Mouse (Mus musculus) MEL (cell line): ENCODE measurements around the gene Tbc1d23. TPM values are rescaled to one million over a fixed set of nuclear protein-coding genes. Genes with fewer than 3 reads are reported as not detected.
A peak's percentile ranks its signal among the peaks of the same experiment; 100 is the strongest.

Experiments used
- DNase-seq: peaks from one replicate; pipeline ENCODE4 v3.0.0; 2011; ENCODE audit warnings: low read depth, low spot score
- H3K27ac ChIP-seq: 2 replicates; pipeline ENCODE4 v1.5.1; 2012; ENCODE audit warnings: low read depth, mild to moderate bottlenecking, control low read depth, low read length, moderate library complexity; ENCODE audit not compliant: control insufficient read depth
- H3K27me3 ChIP-seq, 2 experiments: fragments of 150-350 bp in 1 of 2; sonication (generic) in 1 of 2; 2 replicates each; pipeline ENCODE4 v1.6.1; 2012; ENCODE audit warnings: low read length in 2 of 2, mild to moderate bottlenecking in 2 of 2, improper control_type of control experiment in 1 of 2, moderate library complexity in 1 of 2; ENCODE audit not compliant: insufficient read depth in 2 of 2, control insufficient read depth in 1 of 2
- H3K36me3 ChIP-seq, 2 experiments: 2 replicates each; pipeline ENCODE4 v1.6.1; 2012 to 2014; ENCODE audit warnings: low read length in 2 of 2, improper control_type of control experiment in 1 of 2, inconsistent platforms in 1 of 2, mild to moderate bottlenecking in 1 of 2; ENCODE audit not compliant: insufficient read depth in 2 of 2, control insufficient read depth in 1 of 2
- H3K4me1 ChIP-seq, 2 experiments: fragments of 150-350 bp in 1 of 2; sonication (generic) in 1 of 2; 2 replicates each; pipeline ENCODE4 v1.6.1; 2012; ENCODE audit warnings: low read length in 2 of 2, improper control_type of control experiment in 1 of 2, mild to moderate bottlenecking in 1 of 2; ENCODE audit not compliant: insufficient read depth in 2 of 2, control insufficient read depth in 1 of 2
- H3K4me3 ChIP-seq, 2 experiments: fragments of 150-350 bp in 1 of 2; sonication (generic) in 1 of 2; 2 replicates each; pipeline ENCODE4 v1.5.1; 2012; ENCODE audit warnings: low read depth in 2 of 2, low read length in 2 of 2, mild to moderate bottlenecking in 2 of 2, moderate library complexity in 2 of 2, control low read depth in 1 of 2, improper control_type of control experiment in 1 of 2; ENCODE audit not compliant: control insufficient read depth in 1 of 2, insufficient read depth in 1 of 2
- H3K79me2 ChIP-seq: 2 replicates; pipeline ENCODE4 v1.6.1; 2012; ENCODE audit warnings: mild to moderate bottlenecking, low read length, moderate library complexity; ENCODE audit not compliant: control insufficient read depth, poor library complexity, insufficient read depth
- H3K9ac ChIP-seq: 2 replicates; pipeline ENCODE4 v1.6.1; 2012; ENCODE audit warnings: low read depth, mild to moderate bottlenecking, control low read depth, low read length, moderate library complexity; ENCODE audit not compliant: control insufficient read depth, poor library complexity, severe bottlenecking
- H3K9me3 ChIP-seq: fragments of 150-350 bp; sonication (generic); replicated peaks from 2 replicates; pipeline ENCODE4 v1.6.1; 2012; ENCODE audit warnings: mild to moderate bottlenecking, low read length, improper control_type of control experiment, moderate library complexity; ENCODE audit not compliant: insufficient read depth
- BHLHE40 ChIP-seq: IDR thresholded peaks from 2 replicates; pipeline ENCODE4 v1.6.1; 2012; ENCODE audit warnings: low read depth, mild to moderate bottlenecking, inconsistent platforms, low read length, improper control_type of control experiment, borderline replicate concordance
- CHD1 ChIP-seq: IDR thresholded peaks from 2 replicates; pipeline ENCODE4 v1.6.1; 2012; ENCODE audit warnings: low read depth, mild to moderate bottlenecking, inconsistent platforms, low read length, improper control_type of control experiment
- CTCF ChIP-seq, 3 experiments: IDR thresholded peaks in 2 of 3; conservative IDR thresholded peaks in 1 of 3; 2 replicates each; pipeline ENCODE4 v1.5.1; 2011 to 2012; ENCODE audit warnings: low read length in 3 of 3, low read depth in 2 of 3, mild to moderate bottlenecking in 2 of 3, improper control_type of control experiment in 1 of 3, inconsistent platforms in 1 of 3, mixed read lengths in 1 of 3, moderate library complexity in 1 of 3; ENCODE audit not compliant: control insufficient read depth in 1 of 3, insufficient read depth in 1 of 3, poor library complexity in 1 of 3, severe bottlenecking in 1 of 3
- ELF1 ChIP-seq: IDR thresholded peaks from 2 replicates; pipeline ENCODE4 v1.6.1; 2014; ENCODE audit warnings: low read depth, mild to moderate bottlenecking, inconsistent platforms, low read length, improper control_type of control experiment, moderate library complexity
- JUND ChIP-seq: IDR thresholded peaks from 2 replicates; pipeline ENCODE4 v1.6.1; 2011; ENCODE audit warnings: low read depth, mild to moderate bottlenecking, improper control_type of control experiment, low read length
- KAT2A ChIP-seq: conservative IDR thresholded peaks from 2 replicates; pipeline ENCODE4 v1.6.1; 2012; ENCODE audit warnings: low read depth, low read length, improper control_type of control experiment, inconsistent platforms
- MAFK ChIP-seq: IDR thresholded peaks from 2 replicates; pipeline ENCODE4 v1.6.1; 2011; ENCODE audit warnings: low read depth, mild to moderate bottlenecking, low read length, improper control_type of control experiment, borderline replicate concordance
- MAX ChIP-seq: IDR thresholded peaks from 2 replicates; pipeline ENCODE4 v1.6.1; 2011; ENCODE audit warnings: low read length, improper control_type of control experiment
- MYB ChIP-seq: IDR thresholded peaks from 2 replicates; pipeline ENCODE4 v1.6.1; 2011; ENCODE audit warnings: mild to moderate bottlenecking, low read depth, low read length, improper control_type of control experiment
- NELFE ChIP-seq: IDR thresholded peaks from 2 replicates; pipeline ENCODE4 v1.6.1; 2011; ENCODE audit warnings: low read depth, low read length, improper control_type of control experiment
- POLR2A ChIP-seq, 2 experiments: IDR thresholded peaks; 2 replicates each; pipeline ENCODE4 v1.6.1; 2011 to 2012; ENCODE audit warnings: low read length in 2 of 2, mild to moderate bottlenecking in 2 of 2, control low read depth in 1 of 2, improper control_type of control experiment in 1 of 2, low read depth in 1 of 2, moderate library complexity in 1 of 2; ENCODE audit not compliant: control insufficient read depth in 1 of 2, insufficient read depth in 1 of 2, poor library complexity in 1 of 2
- POLR2AphosphoS5 ChIP-seq: IDR thresholded peaks from 2 replicates; pipeline ENCODE4 v1.6.1; 2012; ENCODE audit warnings: low read depth, borderline replicate concordance, mild to moderate bottlenecking, inconsistent platforms, low read length, moderate library complexity, mixed read lengths
- RAD21 ChIP-seq: IDR thresholded peaks from 2 replicates; pipeline ENCODE4 v1.6.1; 2011; ENCODE audit warnings: mild to moderate bottlenecking, low read depth, low read length, improper control_type of control experiment
- SMC3 ChIP-seq: IDR thresholded peaks from 2 replicates; pipeline ENCODE4 v1.6.1; 2011; ENCODE audit warnings: low read depth, low read length, improper control_type of control experiment
- TAL1 ChIP-seq: IDR thresholded peaks from 2 replicates; pipeline ENCODE4 v1.6.1; 2012; ENCODE audit warnings: mild to moderate bottlenecking, inconsistent platforms, low read length, moderate library complexity, mixed read lengths
- UBTF ChIP-seq: IDR thresholded peaks from 2 replicates; pipeline ENCODE4 v1.6.1; 2012; ENCODE audit warnings: low read depth, mild to moderate bottlenecking, inconsistent platforms, low read length, improper control_type of control experiment, moderate library complexity, borderline replicate concordance; ENCODE audit not compliant: insufficient read depth
- USF1 ChIP-seq: IDR thresholded peaks from 2 replicates; pipeline ENCODE4 v1.6.1; 2014; ENCODE audit warnings: low read depth, mild to moderate bottlenecking, inconsistent platforms, low read length, improper control_type of control experiment, moderate library complexity
- USF2 ChIP-seq, 2 experiments: IDR thresholded peaks; 2 replicates each; pipeline ENCODE4 v1.6.1; 2011 to 2012; ENCODE audit warnings: improper control_type of control experiment in 2 of 2, low read length in 2 of 2, borderline replicate concordance in 1 of 2, inconsistent platforms in 1 of 2, low read depth in 1 of 2, mild to moderate bottlenecking in 1 of 2; ENCODE audit not compliant: insufficient read depth in 1 of 2
- ZMIZ1 ChIP-seq: IDR thresholded peaks from 2 replicates; pipeline ENCODE4 v1.6.1; 2012; ENCODE audit warnings: low read depth, mild to moderate bottlenecking, inconsistent platforms, low read length, improper control_type of control experiment, moderate library complexity
- ZNF384 ChIP-seq: IDR thresholded peaks from 2 replicates; pipeline ENCODE4 v1.6.1; 2012; ENCODE audit warnings: low read depth, mild to moderate bottlenecking, inconsistent platforms, low read length, improper control_type of control experiment
- polyA plus RNA-seq, 2 experiments: library from polyadenylated mRNA; stranded (reverse) in 1 of 2; unstranded in 1 of 2; fragments of >175 nt in 1 of 2; fragments of >200 nt in 1 of 2; gene quantifications; 2 replicates each; pipeline versions ENCODE4 v1.2.1 to v1.2.4; 2012; ENCODE audit warnings: low replicate concordance in 2 of 2, low read depth in 1 of 2; ENCODE audit not compliant: insufficient read length in 2 of 2, insufficient read depth in 1 of 2, missing spikeins in 1 of 2
- total RNA-seq: library from RNA; depleted of rRNA; stranded (reverse); fragments of 300-350 nt; gene quantifications from 2 replicates; pipeline ENCODE4 v1.2.3, GENCODE M21; 2012

Tbc1d23 gene
- total and polyA plus RNA-seq, 3 experiments: 16.9 to 18.1 TPM; not detected in 1

DNA sequence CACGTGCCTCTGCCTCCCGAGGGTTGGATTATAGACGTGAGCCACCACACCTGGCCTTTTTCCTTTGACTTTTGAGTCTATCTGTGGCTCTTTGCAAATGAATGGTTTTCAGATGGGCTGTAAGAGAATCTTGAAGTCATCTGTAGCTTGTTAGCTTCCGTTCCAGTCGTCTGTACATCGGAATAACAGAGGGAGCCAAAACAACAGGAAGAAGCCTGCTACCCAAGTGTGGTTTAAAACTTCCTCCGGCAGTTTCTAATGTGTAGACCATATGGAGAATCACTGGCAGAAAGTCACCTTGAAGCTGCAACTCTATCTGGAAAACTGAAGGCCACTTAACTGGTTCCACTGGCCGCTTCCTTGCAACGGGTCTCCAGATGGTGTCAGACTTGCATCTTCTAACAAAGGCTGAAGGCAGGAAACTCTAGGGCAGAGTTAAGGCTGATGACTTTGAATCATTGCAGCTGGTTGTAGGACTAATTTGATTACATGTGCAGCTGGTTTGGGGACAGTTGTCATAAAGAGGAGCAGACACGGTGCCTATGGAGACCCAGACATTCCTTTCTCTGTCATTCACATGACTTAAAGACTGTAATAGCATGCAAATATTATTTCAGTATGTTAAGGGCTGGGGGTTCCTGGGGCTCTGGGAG is 12.0 kb upstream of the Tbc1d23 start:
- Histone ChIP-seq H3K79me2 (no peaks in the 10 kb centered on the region), H3K36me3 (peaks cover 0 to 4% of the 10 kb centered on the region in 2 experiments; a peak in 2 of 4 replicates), H3K9me3 (no peaks in the 10 kb centered on the region), H3K4me3 (no peak overlapping the region), H3K27ac (no peak overlapping the region), H3K27me3 (peaks cover 0 to 2% of the 10 kb centered on the region in 2 experiments; a peak in 2 of 4 replicates), H3K4me1 (peaks cover 4 to 13% of the 10 kb centered on the region in 2 experiments), H3K9ac (no peak overlapping the region)
- no peak for TF ChIP-seq NELFE
- TF ChIP-seq CTCF (IDR thresholded peaks at IDR 0.05 in 2 of 3, conservative IDR thresholded peaks at IDR 0.05 in 1 of 3; ENCODE audit: control insufficient read depth in 1 of 3, insufficient read depth in 1 of 3, low read depth in 2 of 3, low read length in 3 of 3, poor library complexity in 1 of 3, severe bottlenecking in 1 of 3): no peak
- no peak for TF ChIP-seq POLR2AphosphoS5
- TF ChIP-seq ZNF384: no peak
- TF ChIP-seq MAFK: no peak
- no peak for TF ChIP-seq JUND
- no peak for TF ChIP-seq MYB
- no peak for TF ChIP-seq MAX
- no peak for TF ChIP-seq SMC3
- TF ChIP-seq CHD1: no peak
- TF ChIP-seq TAL1: no peak
- TF ChIP-seq ELF1: no peak
- TF ChIP-seq KAT2A: no peak
- no peak; the same call in 1 of the 2 replicates for TF ChIP-seq RAD21
- TF ChIP-seq POLR2A (IDR thresholded peaks at IDR 0.05; ENCODE audit: control insufficient read depth in 1 of 2, insufficient read depth in 1 of 2, low read depth in 1 of 2, low read length in 2 of 2, poor library complexity in 1 of 2): no peak
- DNase-seq: no peak

DNA sequence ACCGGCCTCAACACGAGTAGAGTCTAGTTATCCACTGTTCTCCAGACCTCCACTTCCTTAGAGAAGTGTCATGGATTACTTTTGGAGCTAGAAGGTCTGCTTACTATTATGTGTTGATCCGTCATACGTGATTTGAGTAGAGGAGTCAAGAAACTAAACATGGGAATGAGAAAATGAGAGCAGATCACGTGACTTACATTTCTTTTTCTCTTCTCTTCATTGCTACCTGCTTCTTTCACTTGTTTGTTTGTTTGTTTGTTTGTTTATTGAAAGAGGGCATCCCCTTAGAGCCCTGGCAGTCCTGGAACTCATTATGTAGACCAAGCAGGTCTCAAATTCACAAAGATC is 11.5 kb upstream of the Tbc1d23 start:
- Histone ChIP-seq H3K27ac (no peak overlapping the region), H3K36me3 (peaks cover 0 to 4% of the 10 kb centered on the region in 2 experiments; a peak in 2 of 4 replicates), H3K4me1 (peaks cover 4 to 13% of the 10 kb centered on the region in 2 experiments), H3K79me2 (no peaks in the 10 kb centered on the region), H3K27me3 (peaks cover 0 to 2% of the 10 kb centered on the region in 2 experiments; a peak in 2 of 4 replicates), H3K4me3 (no peak overlapping the region), H3K9me3 (no peaks in the 10 kb centered on the region), H3K9ac (no peak overlapping the region)
- no peak for TF ChIP-seq RAD21
- peak; percentile 14; the same call in 1 of the 2 replicates for TF ChIP-seq BHLHE40
- TF ChIP-seq ZMIZ1: no peak
- no peak for TF ChIP-seq UBTF
- TF ChIP-seq USF1: peak; percentile 69
- TF ChIP-seq ELF1: no peak
- 0 out of 4 replicates have a peak, but pooled peaks of 1 of the 2 experiments have one; percentile 21 for TF ChIP-seq USF2 (IDR thresholded peaks at IDR 0.05; ENCODE audit: borderline replicate concordance in 1 of 2, insufficient read depth in 1 of 2, low read depth in 1 of 2, low read length in 2 of 2)
- DNase-seq: no peak
